Mouse (Mus musculus) CH12.LX (cell line): ENCODE data around the gene Tepsin. TPM values are rescaled to one million over a fixed set of nuclear protein-coding genes. Genes with fewer than 3 reads are reported as not detected.

Experiments
- DNase-seq: peaks from one replicate; pipeline ENCODE4 v3.0.0-alpha.2; 2013; ENCODE audit errors: extremely low read depth
- H3K27ac ChIP-seq: 2 replicates; pipeline ENCODE4 v1.5.1; 2012; ENCODE audit warnings: low read depth, mild to moderate bottlenecking, control low read depth, moderate library complexity; ENCODE audit not compliant: insufficient read depth
- H3K27me3 ChIP-seq: replicated peaks from 2 replicates; pipeline ENCODE3; 2012; ENCODE audit warnings: inconsistent platforms
- H3K36me3 ChIP-seq, 2 experiments: replicated peaks in 1 of 2; 2 replicates each; pipeline versions ENCODE3 to v1.6.1; 2012; ENCODE audit warnings: inconsistent platforms in 1 of 2, low read length in 1 of 2, mild to moderate bottlenecking in 1 of 2, mixed read lengths in 1 of 2, moderate library complexity in 1 of 2; ENCODE audit not compliant: control insufficient read depth in 1 of 2, insufficient read depth in 1 of 2
- H3K4me1 ChIP-seq, 2 experiments: 2 replicates each; pipeline ENCODE4 v1.6.1; 2012; ENCODE audit warnings: inconsistent platforms in 1 of 2, moderate library complexity in 1 of 2; ENCODE audit not compliant: insufficient read depth in 2 of 2, control insufficient read depth in 1 of 2
- H3K4me2 ChIP-seq: 2 replicates; pipeline ENCODE4 v1.6.1; 2012; ENCODE audit warnings: low read depth, mild to moderate bottlenecking, control low read depth; ENCODE audit not compliant: poor library complexity, insufficient read depth, severe bottlenecking
- H3K4me3 ChIP-seq, 3 experiments: fragments of 150-350 bp in 1 of 3; sonication (generic) in 1 of 3; replicated peaks in 1 of 3; 2 replicates each; pipeline versions ENCODE3 to v1.5.1; 2011 to 2012; ENCODE audit warnings: low read depth in 2 of 3, low read length in 2 of 3, mild to moderate bottlenecking in 2 of 3, moderate library complexity in 2 of 3, control low read depth in 1 of 3, improper control_type of control experiment in 1 of 3, inconsistent platforms in 1 of 3, mixed read lengths in 1 of 3; ENCODE audit not compliant: poor library complexity in 1 of 3
- H3K79me2 ChIP-seq: replicated peaks from 2 replicates; pipeline ENCODE4 v1.6.1; 2012; ENCODE audit warnings: mild to moderate bottlenecking, moderate library complexity; ENCODE audit not compliant: control insufficient read depth, poor library complexity, insufficient read depth, severe bottlenecking; ENCODE audit errors: extremely low read depth
- H3K9ac ChIP-seq: 2 replicates; pipeline ENCODE4 v1.6.1; 2012; ENCODE audit warnings: low read depth, mild to moderate bottlenecking, control low read depth, moderate library complexity; ENCODE audit not compliant: insufficient read depth
- H3K9me3 ChIP-seq: replicated peaks from 2 replicates; pipeline ENCODE3; 2012; ENCODE audit warnings: low read length, inconsistent platforms, mixed read lengths
- BHLHE40 ChIP-seq: IDR thresholded peaks from 2 replicates; pipeline ENCODE4 v1.6.1; 2011; ENCODE audit warnings: mild to moderate bottlenecking, low read depth, low read length, improper control_type of control experiment
- CHD2 ChIP-seq: IDR thresholded peaks from 2 replicates; pipeline ENCODE4 v1.6.1; 2011; ENCODE audit warnings: low read length, improper control_type of control experiment
- ELF1 ChIP-seq: IDR thresholded peaks from 2 replicates; pipeline ENCODE4 v1.6.1; 2014; ENCODE audit warnings: low read depth, mild to moderate bottlenecking, inconsistent platforms, low read length, improper control_type of control experiment
- EP300 ChIP-seq: IDR thresholded peaks from 2 replicates; pipeline ENCODE4 v1.6.1; 2011; ENCODE audit warnings: low read length, improper control_type of control experiment
- ETS1 ChIP-seq: conservative IDR thresholded peaks from 2 replicates; pipeline ENCODE4 v1.6.1; 2012; ENCODE audit warnings: low read depth, mild to moderate bottlenecking, inconsistent platforms, low read length, improper control_type of control experiment, moderate library complexity
- GABPA ChIP-seq: IDR thresholded peaks from 2 replicates; pipeline ENCODE4 v1.6.1; 2012; ENCODE audit warnings: low read depth, low read length, improper control_type of control experiment, inconsistent platforms; ENCODE audit not compliant: insufficient replicate concordance
- HCFC1 ChIP-seq: IDR thresholded peaks from 2 replicates; pipeline ENCODE4 v1.6.1; 2012; ENCODE audit warnings: low read depth, mild to moderate bottlenecking, inconsistent platforms, low read length, improper control_type of control experiment
- IRF4 ChIP-seq: IDR thresholded peaks from 2 replicates; pipeline ENCODE4 v1.6.1; 2014; ENCODE audit warnings: low read depth, mild to moderate bottlenecking, inconsistent platforms, low read length, improper control_type of control experiment
- JUND ChIP-seq: conservative IDR thresholded peaks from 2 replicates; pipeline ENCODE4 v1.6.1; 2011; ENCODE audit warnings: low read depth, low read length, improper control_type of control experiment
- KAT2A ChIP-seq: IDR thresholded peaks from 2 replicates; pipeline ENCODE4 v1.6.1; 2012; ENCODE audit warnings: low read length, improper control_type of control experiment, inconsistent platforms; ENCODE audit not compliant: insufficient replicate concordance
- MAFK ChIP-seq: IDR thresholded peaks from 2 replicates; pipeline ENCODE4 v1.6.1; 2011; ENCODE audit warnings: low read length, improper control_type of control experiment; ENCODE audit not compliant: insufficient replicate concordance
- MAX ChIP-seq: IDR thresholded peaks from 2 replicates; pipeline ENCODE4 v1.6.1; 2011; ENCODE audit warnings: low read length, improper control_type of control experiment
- MEF2A ChIP-seq: IDR thresholded peaks from 2 replicates; pipeline ENCODE4 v1.6.1; 2014; ENCODE audit warnings: low read depth, mild to moderate bottlenecking, inconsistent platforms, low read length, improper control_type of control experiment, borderline replicate concordance
- MXI1 ChIP-seq: IDR thresholded peaks from 2 replicates; pipeline ENCODE4 v1.6.1; 2011; ENCODE audit warnings: mild to moderate bottlenecking, low read depth, low read length, improper control_type of control experiment
- NELFE ChIP-seq: IDR thresholded peaks from 2 replicates; pipeline ENCODE4 v1.6.1; 2011; ENCODE audit warnings: low read depth, low read length, improper control_type of control experiment
- NRF1 ChIP-seq: IDR thresholded peaks from 2 replicates; pipeline ENCODE4 v1.6.1; 2014; ENCODE audit warnings: low read depth, mild to moderate bottlenecking, inconsistent platforms, low read length, improper control_type of control experiment, moderate library complexity
- PAX5 ChIP-seq: IDR thresholded peaks from 2 replicates; pipeline ENCODE4 v1.6.1; 2012; ENCODE audit warnings: low read length, inconsistent platforms, mixed read lengths
- POLR2A ChIP-seq: IDR thresholded peaks from 2 replicates; pipeline ENCODE4 v1.6.1; 2011; ENCODE audit warnings: low read depth, mild to moderate bottlenecking, improper control_type of control experiment, low read length
- POLR2AphosphoS2 ChIP-seq: IDR thresholded peaks from 2 replicates; pipeline ENCODE4 v1.6.1; 2011; ENCODE audit warnings: low read depth, low read length, improper control_type of control experiment
- RAD21 ChIP-seq: IDR thresholded peaks from 2 replicates; pipeline ENCODE4 v1.6.1; 2011; ENCODE audit warnings: low read depth, mild to moderate bottlenecking, low read length, improper control_type of control experiment, moderate library complexity
- RCOR1 ChIP-seq: conservative IDR thresholded peaks from 2 replicates; pipeline ENCODE4 v1.6.1; 2012; ENCODE audit warnings: low read depth, mild to moderate bottlenecking, inconsistent platforms, low read length, improper control_type of control experiment
- SIN3A ChIP-seq: IDR thresholded peaks from 2 replicates; pipeline ENCODE4 v1.6.1; 2012; ENCODE audit warnings: low read length, improper control_type of control experiment, inconsistent platforms
- UBTF ChIP-seq: IDR thresholded peaks from 2 replicates; pipeline ENCODE4 v1.6.1; 2012; ENCODE audit warnings: low read depth, mild to moderate bottlenecking, inconsistent platforms, low read length, improper control_type of control experiment, moderate library complexity
- USF1 ChIP-seq: IDR thresholded peaks from 2 replicates; pipeline ENCODE4 v1.6.1; 2014; ENCODE audit warnings: low read depth, mild to moderate bottlenecking, inconsistent platforms, low read length, improper control_type of control experiment
- USF2 ChIP-seq: conservative IDR thresholded peaks from 2 replicates; pipeline ENCODE4 v1.6.1; 2011; ENCODE audit warnings: low read depth, low read length, improper control_type of control experiment
- ZC3H11A ChIP-seq: IDR thresholded peaks from 2 replicates; pipeline ENCODE4 v1.6.1; 2012; ENCODE audit warnings: low read depth, mild to moderate bottlenecking, inconsistent platforms, low read length, improper control_type of control experiment
- dilution Hi-C: fragments of 300-500 bp; cut with MboI; formaldehyde crosslinking; loops from 2 replicates; pipeline ENCODE4 v1.14.3; 2020; ENCODE audit warnings: low sequenced_read_pairs; ENCODE audit not compliant: extremely low pct_unique_long_range_greater_than_20kb, extremely low pct_ligation_motif_present
- in situ Hi-C: fragments of 300-500 bp; cut with MboI; formaldehyde crosslinking; loops from 3 replicates; pipeline ENCODE4 v1.14.3; 2019; ENCODE audit warnings: low sequenced_read_pairs, low pct_ligation_motif_present, low pct_unique_long_range_greater_than_20kb, mixed read lengths
- polyA plus RNA-seq: library from polyadenylated mRNA; unstranded; fragments of >175 nt; gene quantifications from 2 replicates; pipeline ENCODE4 v1.2.1, GENCODE M21; 2012; ENCODE audit warnings: low read depth; ENCODE audit not compliant: insufficient read length
- total RNA-seq, 2 experiments: library from RNA; depleted of rRNA; stranded (reverse); fragments of 300-350 nt in 1 of 2; fragments of >200 nt in 1 of 2; gene quantifications; 2 replicates each; pipeline ENCODE4 v1.2.3; 2012 to 2014

Tepsin gene
- total and polyA plus RNA-seq, 3 experiments: 13.7 to 22.1 (median 14.2) TPM

GRCm38 (mm10) chr11:120042141-120042838, 56.2 kb downstream of the Tepsin start:
- no peak overlapping the region for H3K4me3 ChIP-seq
- H3K4me1 ChIP-seq: peaks cover 3 to 19% of the 10 kb centered on the region in 2 experiments; a peak in 2 of 4 replicates
- H3K4me2 ChIP-seq: no peak overlapping the region
- H3K79me2 ChIP-seq: no peaks in the 10 kb centered on the region
- in situ Hi-C loops: no loop called here
- H3K9ac ChIP-seq: no peak overlapping the region
- no peak for DNase-seq
- H3K9me3 ChIP-seq: no peaks in the 10 kb centered on the region
- H3K36me3 ChIP-seq: no peaks in the 10 kb centered on the region
- dilution Hi-C loops: no loop called here
- TF ChIP-seq NELFE: no peak
- no peak for TF ChIP-seq SIN3A
- no peak for TF ChIP-seq ETS1
- no peak for TF ChIP-seq CHD2
- TF ChIP-seq POLR2AphosphoS2: no peak
- TF ChIP-seq ZC3H11A: no peak
- no peak for TF ChIP-seq NRF1
- no peak for TF ChIP-seq MEF2A
- no peak for TF ChIP-seq USF1
- TF ChIP-seq ELF1: no peak
- TF ChIP-seq MXI1: no peak
- TF ChIP-seq KAT2A: no peak
- no peak for TF ChIP-seq EP300
- TF ChIP-seq IRF4: no peak
- no peak for TF ChIP-seq MAFK
- TF ChIP-seq MAX: no peak
- TF ChIP-seq GABPA: no peak
- no peak for TF ChIP-seq PAX5
- no peak for TF ChIP-seq RAD21
- H3K27ac ChIP-seq: no peak overlapping the region
- peaks cover 35% of the 10 kb centered on the region for H3K27me3 ChIP-seq

- Histone ChIP-seq H3K9ac (no peak overlapping the region), H3K4me2 (no peak overlapping the region), H3K27me3 (peaks cover 43% of the 10 kb centered on the region), H3K4me1 (peaks cover 3 to 19% of the 10 kb centered on the region in 2 experiments; a peak in 2 of 4 replicates), H3K9me3 (no peaks in the 10 kb centered on the region), H3K27ac (no peak overlapping the region), H3K4me3 (no peak overlapping the region), H3K79me2 (no peaks in the 10 kb centered on the region), H3K36me3 (no peaks in the 10 kb centered on the region)
- TF ChIP-seq NRF1: no peak
- TF ChIP-seq HCFC1: no peak
- TF ChIP-seq RAD21: no peak
- no peak for TF ChIP-seq USF2
- no peak for TF ChIP-seq POLR2AphosphoS2
- TF ChIP-seq ETS1: no peak
- no peak for TF ChIP-seq RCOR1
- no peak for TF ChIP-seq SIN3A
- no peak for TF ChIP-seq POLR2A
- no peak for TF ChIP-seq BHLHE40
- no peak for TF ChIP-seq JUND
- no peak for TF ChIP-seq UBTF
- no peak for TF ChIP-seq PAX5
- TF ChIP-seq ELF1: no peak
- in situ Hi-C loops (no loop called here), dilution Hi-C loops (no loop called here)
- DNase-seq: no peak
These were observed 57.1 kb downstream of the Tepsin start for GRCm38 (mm10) chr11:120041191-120042123.
